Mouse (Mus musculus) 416B (cell line): ENCODE measurements around the gene Prps1.
"Not testable (repeated sequence)": the region's sequence is repeated elsewhere in the genome, so short reads cannot be mapped to it uniquely, and the experiment has no call there.

Source experiments
- DNase-seq: peaks from one replicate; pipeline ENCODE4 v3.0.0; 2011; ENCODE audit warnings: low read depth

Prps1 gene

GRCm38 (mm10) chrX:140456279-140456731, at the start of gene Prps1:
Gene Prps1, plus strand, starts transcription at chrX:140456613.
- peak; percentile 92 for DNase-seq

- DNase-seq = peak; percentile 8
Observed at GRCm38 (mm10) chrX:140407593-140407992, 48.8 kb upstream of the Prps1 start.

- no peak for DNase-seq
Observed at GRCm38 (mm10) chrX:140418467-140418866, 37.9 kb upstream of the Prps1 start.

- no peak for DNase-seq
Observed at GRCm38 (mm10) chrX:140427124-140427523, 29.3 kb upstream of the Prps1 start.

- DNase-seq = peak; percentile 19
Observed at GRCm38 (mm10) chrX:140428252-140428651, 28.2 kb upstream of the Prps1 start.

- no peak for DNase-seq
Observed at GRCm38 (mm10) chrX:140429985-140430384, 26.4 kb upstream of the Prps1 start.

- peak; percentile 26 for DNase-seq
Observed at GRCm38 (mm10) chrX:140430506-140430905, 25.9 kb upstream of the Prps1 start.

- no peak for DNase-seq
Observed at GRCm38 (mm10) chrX:140431981-140432380, 24.4 kb upstream of the Prps1 start.

GRCm38 (mm10) chrX:140432786-140433185, 23.6 kb upstream of the Prps1 start:
- no peak for DNase-seq

GRCm38 (mm10) chrX:140437906-140438305, 18.5 kb upstream of the Prps1 start:
- no peak for DNase-seq

GRCm38 (mm10) chrX:140445551-140445950, 10.9 kb upstream of the Prps1 start:
- DNase-seq = no peak

- DNase-seq = no peak
Observed at GRCm38 (mm10) chrX:140450071-140450470, 6.3 kb upstream of the Prps1 start.

GRCm38 (mm10) chrX:140456751-140457491, 508 bp downstream of the Prps1 start:
- DNase-seq = peak; percentile 42

GRCm38 (mm10) chrX:140457502-140457901, 1.1 kb downstream of the Prps1 start:
- DNase-seq = peak; percentile 41

GRCm38 (mm10) chrX:140478231-140478630, 21.8 kb downstream of the Prps1 start:
- peak; percentile 39 for DNase-seq

- DNase-seq = peak; percentile 56
Observed at GRCm38 (mm10) chrX:140479171-140479570, 22.8 kb downstream of the Prps1 start.

- peak; percentile 60 for DNase-seq
Observed at GRCm38 (mm10) chrX:140489174-140489573, 32.8 kb downstream of the Prps1 start.

GRCm38 (mm10) chrX:140490203-140490602, 33.8 kb downstream of the Prps1 start:
- DNase-seq = no peak

GRCm38 (mm10) chrX:140491884-140492571, 35.6 kb downstream of the Prps1 start:
- peak; percentile 71 for DNase-seq

- no peak for DNase-seq
Observed at GRCm38 (mm10) chrX:140493527-140494029, 37.2 kb downstream of the Prps1 start.

GRCm38 (mm10) chrX:140494170-140494569, 37.8 kb downstream of the Prps1 start:
- no peak for DNase-seq

GRCm38 (mm10) chrX:140498431-140498830, 42.0 kb downstream of the Prps1 start:
- DNase-seq = not testable (repeated sequence)

- DNase-seq = no peak
Observed at GRCm38 (mm10) chrX:140500306-140500705, 43.9 kb downstream of the Prps1 start.
